Mouse (Mus musculus) heart, postnatal 0 days (tissue): ENCODE measurements around the gene Rad9b.

Source experiments
- CTCF ChIP-seq: IDR thresholded peaks from 2 replicates; pipeline ENCODE4 v1.5.1; 2016; ENCODE audit warnings: antibody characterized with exemption, control low read depth, low read depth
- EP300 ChIP-seq: IDR thresholded peaks from 2 replicates; pipeline ENCODE4 v1.6.1; 2016; ENCODE audit warnings: antibody characterized with exemption, low read depth

GRCm38 (mm10) chr5:122319474-122320204 is 34.4 kb downstream of the Rad9b start:
- TF ChIP-seq CTCF (no peak), EP300 (peak; percentile 29)
